Mouse (Mus musculus) CH12.LX (cell line): ENCODE measurements around the gene Socs5. TPM values are rescaled to one million over a fixed set of nuclear protein-coding genes. Genes with fewer than 3 reads are reported as not detected.

ENCODE experiments used
- DNase-seq: peaks from one replicate; pipeline ENCODE4 v3.0.0-alpha.2; 2013; ENCODE audit errors: extremely low read depth
- H3K27ac ChIP-seq: 2 replicates; pipeline ENCODE4 v1.5.1; 2012; ENCODE audit warnings: low read depth, mild to moderate bottlenecking, control low read depth, moderate library complexity; ENCODE audit not compliant: insufficient read depth
- H3K27me3 ChIP-seq: replicated peaks from 2 replicates; pipeline ENCODE3; 2012; ENCODE audit warnings: inconsistent platforms
- H3K36me3 ChIP-seq, 2 experiments: replicated peaks in 1 of 2; 2 replicates each; pipeline versions ENCODE3 to v1.6.1; 2012; ENCODE audit warnings: inconsistent platforms in 1 of 2, low read length in 1 of 2, mild to moderate bottlenecking in 1 of 2, mixed read lengths in 1 of 2, moderate library complexity in 1 of 2; ENCODE audit not compliant: control insufficient read depth in 1 of 2, insufficient read depth in 1 of 2
- H3K4me1 ChIP-seq, 2 experiments: 2 replicates each; pipeline ENCODE4 v1.6.1; 2012; ENCODE audit warnings: inconsistent platforms in 1 of 2, moderate library complexity in 1 of 2; ENCODE audit not compliant: insufficient read depth in 2 of 2, control insufficient read depth in 1 of 2
- H3K4me2 ChIP-seq: 2 replicates; pipeline ENCODE4 v1.6.1; 2012; ENCODE audit warnings: low read depth, mild to moderate bottlenecking, control low read depth; ENCODE audit not compliant: poor library complexity, insufficient read depth, severe bottlenecking
- H3K4me3 ChIP-seq, 3 experiments: fragments of 150-350 bp in 1 of 3; sonication (generic) in 1 of 3; replicated peaks in 1 of 3; 2 replicates each; pipeline versions ENCODE3 to v1.5.1; 2011 to 2012; ENCODE audit warnings: low read depth in 2 of 3, low read length in 2 of 3, mild to moderate bottlenecking in 2 of 3, moderate library complexity in 2 of 3, control low read depth in 1 of 3, improper control_type of control experiment in 1 of 3, inconsistent platforms in 1 of 3, mixed read lengths in 1 of 3; ENCODE audit not compliant: poor library complexity in 1 of 3
- H3K79me2 ChIP-seq: replicated peaks from 2 replicates; pipeline ENCODE4 v1.6.1; 2012; ENCODE audit warnings: mild to moderate bottlenecking, moderate library complexity; ENCODE audit not compliant: control insufficient read depth, poor library complexity, insufficient read depth, severe bottlenecking; ENCODE audit errors: extremely low read depth
- H3K9ac ChIP-seq: 2 replicates; pipeline ENCODE4 v1.6.1; 2012; ENCODE audit warnings: low read depth, mild to moderate bottlenecking, control low read depth, moderate library complexity; ENCODE audit not compliant: insufficient read depth
- H3K9me3 ChIP-seq: replicated peaks from 2 replicates; pipeline ENCODE3; 2012; ENCODE audit warnings: low read length, inconsistent platforms, mixed read lengths
- BHLHE40 ChIP-seq: IDR thresholded peaks from 2 replicates; pipeline ENCODE4 v1.6.1; 2011; ENCODE audit warnings: mild to moderate bottlenecking, low read depth, low read length, improper control_type of control experiment
- CHD2 ChIP-seq: IDR thresholded peaks from 2 replicates; pipeline ENCODE4 v1.6.1; 2011; ENCODE audit warnings: low read length, improper control_type of control experiment
- CTCF ChIP-seq, 2 experiments: IDR thresholded peaks in 1 of 2; conservative IDR thresholded peaks in 1 of 2; 2 replicates each; pipeline ENCODE4 v1.5.1; 2011 to 2012; ENCODE audit warnings: low read depth in 2 of 2, low read length in 2 of 2, improper control_type of control experiment in 1 of 2, inconsistent platforms in 1 of 2, mild to moderate bottlenecking in 1 of 2, moderate library complexity in 1 of 2
- ELF1 ChIP-seq: IDR thresholded peaks from 2 replicates; pipeline ENCODE4 v1.6.1; 2014; ENCODE audit warnings: low read depth, mild to moderate bottlenecking, inconsistent platforms, low read length, improper control_type of control experiment
- EP300 ChIP-seq: IDR thresholded peaks from 2 replicates; pipeline ENCODE4 v1.6.1; 2011; ENCODE audit warnings: low read length, improper control_type of control experiment
- ETS1 ChIP-seq: conservative IDR thresholded peaks from 2 replicates; pipeline ENCODE4 v1.6.1; 2012; ENCODE audit warnings: low read depth, mild to moderate bottlenecking, inconsistent platforms, low read length, improper control_type of control experiment, moderate library complexity
- HCFC1 ChIP-seq: IDR thresholded peaks from 2 replicates; pipeline ENCODE4 v1.6.1; 2012; ENCODE audit warnings: low read depth, mild to moderate bottlenecking, inconsistent platforms, low read length, improper control_type of control experiment
- IRF4 ChIP-seq: IDR thresholded peaks from 2 replicates; pipeline ENCODE4 v1.6.1; 2014; ENCODE audit warnings: low read depth, mild to moderate bottlenecking, inconsistent platforms, low read length, improper control_type of control experiment
- JUN ChIP-seq: IDR thresholded peaks from 2 replicates; pipeline ENCODE4 v1.6.1; 2011; ENCODE audit warnings: low read depth, mild to moderate bottlenecking, low read length, improper control_type of control experiment, moderate library complexity; ENCODE audit not compliant: insufficient read depth
- JUND ChIP-seq: conservative IDR thresholded peaks from 2 replicates; pipeline ENCODE4 v1.6.1; 2011; ENCODE audit warnings: low read depth, low read length, improper control_type of control experiment
- KAT2A ChIP-seq: IDR thresholded peaks from 2 replicates; pipeline ENCODE4 v1.6.1; 2012; ENCODE audit warnings: low read length, improper control_type of control experiment, inconsistent platforms; ENCODE audit not compliant: insufficient replicate concordance
- MAX ChIP-seq: IDR thresholded peaks from 2 replicates; pipeline ENCODE4 v1.6.1; 2011; ENCODE audit warnings: low read length, improper control_type of control experiment
- MAZ ChIP-seq: IDR thresholded peaks from 2 replicates; pipeline ENCODE4 v1.6.1; 2012; ENCODE audit warnings: low read depth, mild to moderate bottlenecking, inconsistent platforms, low read length, improper control_type of control experiment, moderate library complexity
- MXI1 ChIP-seq: IDR thresholded peaks from 2 replicates; pipeline ENCODE4 v1.6.1; 2011; ENCODE audit warnings: mild to moderate bottlenecking, low read depth, low read length, improper control_type of control experiment
- MYC ChIP-seq: IDR thresholded peaks from 2 replicates; pipeline ENCODE4 v1.6.1; 2011; ENCODE audit warnings: low read depth, mild to moderate bottlenecking, improper control_type of control experiment, low read length
- NELFE ChIP-seq: IDR thresholded peaks from 2 replicates; pipeline ENCODE4 v1.6.1; 2011; ENCODE audit warnings: low read depth, low read length, improper control_type of control experiment
- NRF1 ChIP-seq: IDR thresholded peaks from 2 replicates; pipeline ENCODE4 v1.6.1; 2014; ENCODE audit warnings: low read depth, mild to moderate bottlenecking, inconsistent platforms, low read length, improper control_type of control experiment, moderate library complexity
- POLR2A ChIP-seq: IDR thresholded peaks from 2 replicates; pipeline ENCODE4 v1.6.1; 2011; ENCODE audit warnings: low read depth, mild to moderate bottlenecking, improper control_type of control experiment, low read length
- POLR2AphosphoS2 ChIP-seq: IDR thresholded peaks from 2 replicates; pipeline ENCODE4 v1.6.1; 2011; ENCODE audit warnings: low read depth, low read length, improper control_type of control experiment
- RAD21 ChIP-seq: IDR thresholded peaks from 2 replicates; pipeline ENCODE4 v1.6.1; 2011; ENCODE audit warnings: low read depth, mild to moderate bottlenecking, low read length, improper control_type of control experiment, moderate library complexity
- RCOR1 ChIP-seq: conservative IDR thresholded peaks from 2 replicates; pipeline ENCODE4 v1.6.1; 2012; ENCODE audit warnings: low read depth, mild to moderate bottlenecking, inconsistent platforms, low read length, improper control_type of control experiment
- SMC3 ChIP-seq: IDR thresholded peaks from 2 replicates; pipeline ENCODE4 v1.6.1; 2011; ENCODE audit warnings: low read depth, low read length, improper control_type of control experiment
- TBP ChIP-seq: conservative IDR thresholded peaks from 2 replicates; pipeline ENCODE4 v1.6.1; 2011; ENCODE audit warnings: low read depth, low read length, improper control_type of control experiment
- TCF12 ChIP-seq: IDR thresholded peaks from 2 replicates; pipeline ENCODE4 v1.6.1; 2014; ENCODE audit warnings: low read depth, mild to moderate bottlenecking, inconsistent platforms, low read length, improper control_type of control experiment
- UBTF ChIP-seq: IDR thresholded peaks from 2 replicates; pipeline ENCODE4 v1.6.1; 2012; ENCODE audit warnings: low read depth, mild to moderate bottlenecking, inconsistent platforms, low read length, improper control_type of control experiment, moderate library complexity
- USF1 ChIP-seq: IDR thresholded peaks from 2 replicates; pipeline ENCODE4 v1.6.1; 2014; ENCODE audit warnings: low read depth, mild to moderate bottlenecking, inconsistent platforms, low read length, improper control_type of control experiment
- USF2 ChIP-seq: conservative IDR thresholded peaks from 2 replicates; pipeline ENCODE4 v1.6.1; 2011; ENCODE audit warnings: low read depth, low read length, improper control_type of control experiment
- ZC3H11A ChIP-seq: IDR thresholded peaks from 2 replicates; pipeline ENCODE4 v1.6.1; 2012; ENCODE audit warnings: low read depth, mild to moderate bottlenecking, inconsistent platforms, low read length, improper control_type of control experiment
- ZNF384 ChIP-seq: IDR thresholded peaks from 2 replicates; pipeline ENCODE4 v1.6.1; 2012; ENCODE audit warnings: low read depth, low read length, improper control_type of control experiment, inconsistent platforms
- dilution Hi-C: fragments of 300-500 bp; cut with MboI; formaldehyde crosslinking; loops from 2 replicates; pipeline ENCODE4 v1.14.3; 2020; ENCODE audit warnings: low sequenced_read_pairs; ENCODE audit not compliant: extremely low pct_unique_long_range_greater_than_20kb, extremely low pct_ligation_motif_present
- in situ Hi-C: fragments of 300-500 bp; cut with MboI; formaldehyde crosslinking; loops from 3 replicates; pipeline ENCODE4 v1.14.3; 2019; ENCODE audit warnings: low sequenced_read_pairs, low pct_ligation_motif_present, low pct_unique_long_range_greater_than_20kb, mixed read lengths
- polyA plus RNA-seq: library from polyadenylated mRNA; unstranded; fragments of >175 nt; gene quantifications from 2 replicates; pipeline ENCODE4 v1.2.1, GENCODE M21; 2012; ENCODE audit warnings: low read depth; ENCODE audit not compliant: insufficient read length
- total RNA-seq, 2 experiments: library from RNA; depleted of rRNA; stranded (reverse); fragments of 300-350 nt in 1 of 2; fragments of >200 nt in 1 of 2; gene quantifications; 2 replicates each; pipeline ENCODE4 v1.2.3; 2012 to 2014

The Socs5 gene
- total and polyA plus RNA-seq, 3 experiments, result 0.52 to 0.85 (median 0.80) TPM

DNA sequence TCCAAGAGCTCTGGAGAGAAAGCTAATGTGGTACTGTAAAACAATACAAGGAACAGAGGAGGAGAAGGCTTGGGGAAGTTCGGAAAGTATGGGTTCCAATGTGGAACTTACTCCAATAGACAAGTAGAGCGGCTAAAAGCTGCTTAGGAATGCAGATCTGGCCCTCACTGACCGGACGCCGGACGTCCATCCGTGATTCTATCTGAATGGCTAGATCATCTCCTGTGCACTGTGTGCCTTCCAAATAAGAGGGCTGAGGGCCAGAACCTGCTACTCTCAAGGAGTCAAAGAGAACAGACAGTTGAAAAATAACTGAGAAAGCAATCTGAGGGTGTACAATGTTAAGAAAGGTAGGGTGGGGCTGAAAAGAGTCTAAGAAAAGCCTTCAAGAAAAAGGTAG is 1.5 kb upstream of the Socs5 start:
- Histone ChIP-seq H3K4me2 (peak overlapping the region; percentile 92), H3K79me2 (no peaks in the 10 kb centered on the region; the same call in 1 of the 2 replicates), H3K4me3 (peak overlapping the region in 1 of 3 experiments; percentile 67), H3K27me3 (peaks cover 5% of the 10 kb centered on the region), H3K9me3 (no peaks in the 10 kb centered on the region), H3K36me3 (no peaks in the 10 kb centered on the region), H3K4me1 (peaks cover 19 to 27% of the 10 kb centered on the region in 2 experiments), H3K9ac (peak overlapping the region; percentile 75), H3K27ac (no peak overlapping the region)
- DNase-seq, result no peak
- dilution Hi-C loops, result no loop called here
- TF ChIP-seq MAZ (no peak), CTCF (conservative IDR thresholded peaks at IDR 0.05 in 1 of 2, IDR thresholded peaks at IDR 0.05 in 1 of 2; ENCODE audit: low read depth in 2 of 2, low read length in 2 of 2) (no peak), TBP (no peak), BHLHE40 (no peak), ZC3H11A (no peak), JUN (no peak), CHD2 (no peak), IRF4 (no peak), ETS1 (no peak), RCOR1 (no peak), USF2 (no peak), POLR2A (no peak)
- in situ Hi-C loops, result no loop called here

DNA sequence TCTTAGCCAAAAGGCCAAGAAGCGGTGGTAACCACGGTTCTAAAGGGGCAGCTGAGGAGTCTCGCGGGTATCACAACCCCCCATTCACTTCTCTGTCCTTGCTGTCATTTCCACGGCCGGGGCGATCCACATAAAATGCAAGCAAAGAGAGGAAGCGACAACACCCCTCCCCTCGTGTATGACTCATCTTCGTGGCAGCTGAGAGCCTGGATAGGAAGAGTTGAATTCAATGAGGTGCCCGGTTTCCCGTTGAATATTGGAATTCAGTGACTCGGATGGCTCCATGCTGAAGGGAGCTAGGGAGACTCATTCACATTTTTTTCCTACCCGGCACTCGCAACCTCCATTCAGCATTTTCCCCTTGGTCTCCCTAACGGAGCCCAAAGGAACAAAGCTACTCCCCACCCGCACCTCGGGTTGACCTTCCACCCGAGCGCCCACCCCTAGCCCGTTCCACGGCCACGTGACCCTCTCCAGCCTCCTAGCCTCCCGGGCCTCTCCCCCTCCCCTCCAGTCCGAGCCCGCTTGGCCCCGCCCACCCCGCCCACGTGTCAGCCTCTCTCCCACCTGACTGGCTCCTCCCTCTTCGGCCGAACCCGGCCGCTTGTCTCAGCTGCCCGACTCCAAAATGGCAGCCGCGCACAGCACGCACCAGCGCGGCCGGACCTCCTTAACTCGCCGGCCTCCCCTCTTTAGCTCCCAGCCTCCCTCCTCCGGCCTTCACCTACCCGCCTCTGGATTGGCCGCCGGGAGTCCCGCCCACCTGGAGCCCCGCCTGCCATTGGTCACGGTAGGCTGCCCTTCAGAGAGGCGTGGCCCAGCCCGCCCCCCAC is 572 bp upstream of the Socs5 start:
- Histone ChIP-seq H3K4me3 (peak overlapping the region; percentile 63 to 67 (median 64)), H3K36me3 (no peaks in the 10 kb centered on the region), H3K9ac (peak overlapping the region; percentile 75), H3K27me3 (peaks cover 5% of the 10 kb centered on the region), H3K9me3 (no peaks in the 10 kb centered on the region), H3K4me1 (peaks cover 12 to 32% of the 10 kb centered on the region in 2 experiments), H3K4me2 (peak overlapping the region; percentile 92), H3K27ac (no peak overlapping the region), H3K79me2 (no peaks in the 10 kb centered on the region)
- DNase-seq, result peak; percentile 96
- dilution Hi-C loops (no loop called here), in situ Hi-C loops (no loop called here)
- TF ChIP-seq MYC (peak; percentile 50), MXI1 (peak; percentile 69), CHD2 (peak; percentile 84), HCFC1 (peak; percentile 72), MAZ (peak; percentile 62; the same call in 1 of the 2 replicates), ETS1 (peak; percentile 7; the same call in 1 of the 2 replicates), POLR2A (peak; percentile 70), UBTF (0 out of 2 replicates have a peak, but pooled peaks have one; percentile 28), POLR2AphosphoS2 (no peak), RAD21 (no peak), NRF1 (peak; percentile 65), EP300 (0 out of 2 replicates have a peak, but pooled peaks have one; percentile 15), SMC3 (no peak), ELF1 (peak; percentile 31; the same call in 1 of the 2 replicates), TCF12 (peak; percentile 21; the same call in 1 of the 2 replicates), JUND (peak; percentile 52; the same call in 1 of the 2 replicates), IRF4 (peak; percentile 40; the same call in 1 of the 2 replicates), USF1 (peak; percentile 87), ZNF384 (no peak), USF2 (peak; percentile 75), KAT2A (0 out of 2 replicates have a peak, but pooled peaks have one; percentile 44), ZC3H11A (no peak), NELFE (peak; percentile 62), BHLHE40 (peak; percentile 53), MAX (peak; percentile 80), JUN (no peak)
